Mouse (Mus musculus): ENCODE data around the gene Uqcc1. TPM values are rescaled to one million over a fixed set of nuclear protein-coding genes. Genes with fewer than 3 reads are reported as not detected.

The Uqcc1 gene
- 30.8 TPM for polyA plus RNA-seq (2014; fragmentation: Illumina TruSeq; extraction: RNeasy Lipid Tissue Mini Kit (QIAGEN cat#74804); ENCODE audit: insufficient read depth, low read depth, low replicate concordance)

DNA sequence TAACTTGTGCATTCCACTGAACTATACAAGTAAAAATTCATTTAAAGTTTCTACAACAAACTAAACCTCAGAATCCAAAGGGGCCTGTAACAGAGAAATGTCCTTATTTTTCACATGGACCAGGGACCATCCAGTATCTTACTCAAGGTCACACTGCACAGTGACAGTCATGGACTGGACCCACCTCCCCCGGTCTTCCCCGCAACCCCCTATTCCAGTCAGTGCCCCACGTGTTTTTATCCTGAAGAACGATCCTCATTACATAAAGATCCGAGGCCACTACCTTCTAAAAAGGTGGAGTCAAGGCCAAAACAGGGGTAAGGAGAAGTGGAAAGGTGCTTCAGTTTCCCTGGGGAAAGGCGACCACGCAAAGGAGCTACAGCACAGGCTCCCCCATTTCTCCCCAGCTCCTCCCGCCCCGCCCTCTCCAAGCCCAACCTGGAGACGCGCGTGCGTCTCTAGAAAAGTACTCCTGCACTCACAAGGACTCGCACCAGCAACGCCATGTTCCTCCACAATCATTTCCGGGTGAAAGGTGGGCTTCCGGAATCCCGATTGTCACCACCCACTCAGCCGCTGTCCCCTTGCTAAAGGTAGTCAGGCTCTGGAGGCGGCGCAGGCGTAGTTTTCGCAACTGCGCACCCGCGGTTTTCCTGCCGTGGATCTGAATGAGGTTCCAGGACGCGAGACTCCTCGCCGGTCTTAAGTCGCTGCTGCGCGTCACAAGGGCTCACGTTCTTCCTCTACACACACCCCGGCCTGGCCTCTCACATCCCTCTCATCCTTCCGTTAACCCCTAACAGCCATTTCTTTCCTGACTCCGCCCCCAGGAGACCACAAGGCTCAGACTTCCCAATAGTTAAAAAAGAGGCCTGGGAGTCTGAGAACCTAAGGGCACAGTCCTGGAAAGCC, at the start of gene Uqcc1:
Gene Uqcc1, minus strand, starts transcription at position 780 of the 912 bp plus-strand sequence.

DNA sequence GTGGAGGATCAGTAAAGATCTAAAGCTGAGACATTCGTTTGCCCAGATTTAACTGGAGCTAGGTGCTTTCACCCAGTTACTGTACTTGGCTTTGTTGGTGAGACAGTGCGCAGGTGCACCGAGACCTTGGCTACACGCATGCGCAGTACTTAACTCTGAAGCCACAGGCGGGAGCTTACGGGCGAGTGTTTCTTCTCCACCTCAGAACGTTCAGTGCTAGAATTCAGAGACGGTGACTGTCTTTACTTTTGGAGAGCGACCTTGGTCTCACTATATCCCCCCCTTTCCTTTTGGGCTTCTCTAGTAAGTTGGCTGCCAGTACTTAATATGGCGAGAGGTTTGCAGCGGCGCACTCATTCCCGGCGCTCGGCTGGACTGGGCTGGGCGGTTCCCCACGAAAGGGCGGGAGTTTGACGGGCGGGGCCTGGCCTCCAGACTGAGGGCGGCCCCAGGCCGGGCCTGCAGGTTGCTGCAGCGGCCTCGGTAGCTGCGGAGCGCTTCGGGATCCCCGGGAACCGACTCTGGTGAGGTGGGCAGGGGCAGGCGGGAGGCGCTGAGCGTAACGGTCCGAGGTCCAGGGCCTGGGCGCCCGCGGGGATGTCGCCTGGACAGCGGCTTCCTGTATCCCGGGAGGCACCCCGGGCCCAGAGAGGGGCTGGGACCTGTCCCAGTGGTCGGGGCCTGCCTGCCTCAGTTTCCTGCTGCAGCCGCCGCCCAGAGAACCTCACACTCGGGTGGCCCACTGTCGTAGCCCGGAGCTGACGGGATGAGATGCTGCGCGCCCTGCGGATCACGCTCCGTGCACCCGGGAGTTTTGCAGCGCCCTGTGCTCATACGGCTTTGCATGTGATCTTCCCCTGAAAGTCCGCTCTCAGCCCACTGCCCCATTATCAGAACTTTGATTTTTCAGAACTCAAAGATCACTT, 26.3 kb upstream of the Uqcc1 start, which contains the start of gene Cep250:
Gene Cep250, plus strand, starts transcription at position 325 of the 926 bp plus-strand sequence.

DNA sequence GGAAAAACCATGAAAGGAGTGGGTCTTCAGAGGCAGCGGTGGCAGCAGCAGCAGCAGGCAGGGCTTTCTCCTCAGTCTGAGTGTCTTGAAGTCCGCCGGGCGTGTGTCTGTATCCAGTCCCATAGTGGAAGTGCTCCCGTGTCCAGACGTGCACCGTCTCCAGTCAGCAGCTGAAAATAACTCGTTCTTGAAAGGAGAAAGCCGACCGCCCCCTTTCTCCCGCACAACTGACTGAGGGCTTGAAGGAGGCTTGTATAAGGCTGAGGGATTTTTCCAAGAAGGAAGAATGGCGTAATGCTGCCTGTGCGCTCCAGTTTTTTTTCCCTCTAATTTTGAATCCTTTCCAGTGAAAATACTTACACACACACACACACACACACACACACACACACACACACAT, 15.0 kb upstream of the Uqcc1 start, which contains the start of gene Gdf5:
Gene Gdf5, minus strand, starts transcription at position 244 of the 400 bp plus-strand sequence.

DNA sequence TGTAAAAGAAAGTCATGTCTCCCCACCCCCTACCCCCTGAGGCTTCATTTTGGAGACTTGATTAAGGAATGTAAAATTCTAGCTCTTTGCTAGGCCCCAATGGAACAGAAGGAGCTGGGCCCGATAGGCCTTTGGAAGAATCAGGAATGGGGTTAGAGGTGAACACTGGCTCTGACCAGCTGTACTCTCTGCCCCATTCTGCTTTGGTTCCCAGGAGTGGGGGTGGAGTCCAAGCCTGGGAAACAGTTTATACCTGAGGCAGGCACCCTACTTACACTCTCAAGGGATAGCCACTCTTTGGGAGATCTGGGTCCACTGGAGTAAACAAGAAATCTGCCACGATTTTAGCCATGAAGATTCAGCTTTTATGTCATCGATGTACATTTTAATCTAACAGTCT, 10.6 kb upstream of the Uqcc1 start, which contains the start of gene Gm15557:
Gene Gm15557, plus strand, starts transcription at position 48 of the 400 bp plus-strand sequence.

DNA sequence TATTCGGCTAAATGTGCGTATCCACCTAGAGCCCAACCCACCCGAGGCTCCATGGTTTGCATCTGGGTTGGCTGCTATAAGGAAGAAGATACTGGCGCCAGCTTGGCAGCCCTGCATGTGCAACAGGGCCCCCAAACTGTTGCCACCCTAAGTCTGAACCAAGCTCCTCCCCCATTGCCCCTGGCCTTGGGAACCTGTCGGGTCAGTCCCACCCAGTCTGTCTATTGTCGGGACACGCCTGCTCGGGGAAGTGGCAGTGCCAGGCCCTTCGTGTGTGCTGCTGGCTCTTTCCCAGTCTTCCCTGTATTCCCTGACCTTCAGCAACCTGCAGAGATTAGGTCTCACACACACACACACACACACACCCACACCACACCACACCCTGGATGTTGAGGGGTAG, 95.4 kb downstream of the Uqcc1 start, which contains the start of gene Fam83c:
Gene Fam83c, minus strand, starts transcription at position 123 of the 400 bp plus-strand sequence.

DNA sequence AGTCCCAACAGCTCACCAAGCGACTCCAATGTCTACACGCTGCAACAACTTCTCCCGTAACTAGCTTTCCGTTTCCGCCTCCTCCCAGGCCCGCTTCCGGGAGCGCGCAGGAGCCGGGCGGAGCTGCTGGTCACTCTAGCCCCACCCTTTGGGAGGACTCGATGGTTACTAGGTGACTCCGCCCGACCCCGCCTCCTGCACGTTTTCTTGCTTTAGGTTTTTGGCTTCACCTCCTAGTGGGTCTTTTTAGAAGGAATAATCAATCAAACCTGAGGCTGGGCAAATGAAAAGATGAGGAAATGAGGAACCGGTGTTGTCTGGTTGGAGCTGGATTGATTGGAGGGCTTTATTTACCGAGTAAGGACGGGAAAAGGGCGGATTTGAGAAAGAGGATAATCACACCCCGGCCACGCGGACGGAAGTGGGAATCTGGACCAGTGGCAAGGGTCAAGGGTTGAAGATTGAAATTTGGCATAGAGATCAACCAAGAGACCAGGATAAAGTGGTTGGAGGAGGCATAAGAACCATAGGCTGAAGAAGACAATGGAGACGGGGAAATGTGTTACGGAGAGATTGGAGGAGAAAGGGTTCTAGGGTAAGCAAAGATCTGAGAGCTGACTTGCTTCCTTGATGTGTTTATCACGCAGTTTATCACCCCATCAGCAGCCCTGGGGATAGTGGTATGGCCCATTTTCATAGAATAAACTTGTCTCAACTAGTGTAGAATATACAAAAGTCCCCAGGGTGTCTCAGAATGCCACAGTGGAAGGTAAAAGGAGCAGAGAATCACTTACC, 103.3 kb downstream of the Uqcc1 start, which contains the start of gene Eif6:
Gene Eif6, minus strand, starts transcription at position 296 of the 795 bp plus-strand sequence.

DNA sequence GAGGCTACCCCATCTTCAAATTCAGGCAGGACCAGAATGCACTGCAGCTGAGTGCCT, 110.9 kb downstream of the Uqcc1 start, which contains the start of gene BC029722:
Gene BC029722, minus strand, starts transcription at position 35 of the 57 bp plus-strand sequence.

Other genes with a start within 250 kb of the Uqcc1 start
- gene Trpc4ap, start 237.9 kb downstream of the Uqcc1 start, polyA plus RNA-seq (2014; fragmentation: Illumina TruSeq; extraction: RNeasy Lipid Tissue Mini Kit (QIAGEN cat#74804); ENCODE audit: insufficient read depth, low read depth, low replicate concordance), result 48.8 TPM
- gene Edem2, start 200.8 kb downstream of the Uqcc1 start, polyA plus RNA-seq (2014; fragmentation: Illumina TruSeq; extraction: RNeasy Lipid Tissue Mini Kit (QIAGEN cat#74804); ENCODE audit: insufficient read depth, low read depth, low replicate concordance), result 29.9 TPM
- not detected for gene Gm17581, start 194.4 kb downstream of the Uqcc1 start, polyA plus RNA-seq (2014; fragmentation: Illumina TruSeq; extraction: RNeasy Lipid Tissue Mini Kit (QIAGEN cat#74804); ENCODE audit: insufficient read depth, low read depth, low replicate concordance)
- 3.2 TPM for gene Procr, start 179.2 kb downstream of the Uqcc1 start, polyA plus RNA-seq (2014; fragmentation: Illumina TruSeq; extraction: RNeasy Lipid Tissue Mini Kit (QIAGEN cat#74804); ENCODE audit: insufficient read depth, low read depth, low replicate concordance)
- not detected for gene Mmp24, start 155.0 kb downstream of the Uqcc1 start, polyA plus RNA-seq (2014; fragmentation: Illumina TruSeq; extraction: RNeasy Lipid Tissue Mini Kit (QIAGEN cat#74804); ENCODE audit: insufficient read depth, low read depth, low replicate concordance)
- 44.7 TPM for gene BC029722, start 110.9 kb downstream of the Uqcc1 start, polyA plus RNA-seq (2014; fragmentation: Illumina TruSeq; extraction: RNeasy Lipid Tissue Mini Kit (QIAGEN cat#74804); ENCODE audit: insufficient read depth, low read depth, low replicate concordance)
- gene Eif6, start 103.4 kb downstream of the Uqcc1 start, polyA plus RNA-seq (2014; fragmentation: Illumina TruSeq; extraction: RNeasy Lipid Tissue Mini Kit (QIAGEN cat#74804); ENCODE audit: insufficient read depth, low read depth, low replicate concordance), result 71.3 TPM
- not detected for gene Fam83c, start 95.5 kb downstream of the Uqcc1 start, polyA plus RNA-seq (2014; fragmentation: Illumina TruSeq; extraction: RNeasy Lipid Tissue Mini Kit (QIAGEN cat#74804); ENCODE audit: insufficient read depth, low read depth, low replicate concordance)
- not detected for gene Gm15557, start 10.4 kb upstream of the Uqcc1 start, polyA plus RNA-seq (2014; fragmentation: Illumina TruSeq; extraction: RNeasy Lipid Tissue Mini Kit (QIAGEN cat#74804); ENCODE audit: insufficient read depth, low read depth, low replicate concordance)
- 0.35 TPM for gene Gdf5, start 15.1 kb upstream of the Uqcc1 start, polyA plus RNA-seq (2014; fragmentation: Illumina TruSeq; extraction: RNeasy Lipid Tissue Mini Kit (QIAGEN cat#74804); ENCODE audit: insufficient read depth, low read depth, low replicate concordance)
- 3.5 TPM for gene Cep250, start 26.1 kb upstream of the Uqcc1 start, polyA plus RNA-seq (2014; fragmentation: Illumina TruSeq; extraction: RNeasy Lipid Tissue Mini Kit (QIAGEN cat#74804); ENCODE audit: insufficient read depth, low read depth, low replicate concordance)
- 0.84 TPM for gene 6430550D23Rik, start 77.7 kb upstream of the Uqcc1 start, polyA plus RNA-seq (2014; fragmentation: Illumina TruSeq; extraction: RNeasy Lipid Tissue Mini Kit (QIAGEN cat#74804); ENCODE audit: insufficient read depth, low read depth, low replicate concordance)
- 130 TPM for gene Ergic3, start 77.7 kb upstream of the Uqcc1 start, polyA plus RNA-seq (2014; fragmentation: Illumina TruSeq; extraction: RNeasy Lipid Tissue Mini Kit (QIAGEN cat#74804); ENCODE audit: insufficient read depth, low read depth, low replicate concordance)
- gene Fer1l4, start 122.6 kb upstream of the Uqcc1 start, polyA plus RNA-seq (2014; fragmentation: Illumina TruSeq; extraction: RNeasy Lipid Tissue Mini Kit (QIAGEN cat#74804); ENCODE audit: insufficient read depth, low read depth, low replicate concordance), result 0.27 TPM
- gene Spag4, start 134.9 kb upstream of the Uqcc1 start, polyA plus RNA-seq (2014; fragmentation: Illumina TruSeq; extraction: RNeasy Lipid Tissue Mini Kit (QIAGEN cat#74804); ENCODE audit: insufficient read depth, low read depth, low replicate concordance), result 0.41 TPM
- 17.9 TPM for gene Cpne1, start 181.7 kb upstream of the Uqcc1 start, polyA plus RNA-seq (2014; fragmentation: Illumina TruSeq; extraction: RNeasy Lipid Tissue Mini Kit (QIAGEN cat#74804); ENCODE audit: insufficient read depth, low read depth, low replicate concordance)
- 5.4 TPM for gene Rbm12, start 181.7 kb upstream of the Uqcc1 start, polyA plus RNA-seq (2014; fragmentation: Illumina TruSeq; extraction: RNeasy Lipid Tissue Mini Kit (QIAGEN cat#74804); ENCODE audit: insufficient read depth, low read depth, low replicate concordance)
- gene Gm28036, start 196.8 kb upstream of the Uqcc1 start, polyA plus RNA-seq (2014; fragmentation: Illumina TruSeq; extraction: RNeasy Lipid Tissue Mini Kit (QIAGEN cat#74804); ENCODE audit: insufficient read depth, low read depth, low replicate concordance), result 1.5 TPM
- 210 TPM for gene Romo1, start 213.7 kb upstream of the Uqcc1 start, polyA plus RNA-seq (2014; fragmentation: Illumina TruSeq; extraction: RNeasy Lipid Tissue Mini Kit (QIAGEN cat#74804); ENCODE audit: insufficient read depth, low read depth, low replicate concordance)
- 21.1 TPM for gene Nfs1, start 213.9 kb upstream of the Uqcc1 start, polyA plus RNA-seq (2014; fragmentation: Illumina TruSeq; extraction: RNeasy Lipid Tissue Mini Kit (QIAGEN cat#74804); ENCODE audit: insufficient read depth, low read depth, low replicate concordance)
- gene Rbm39, start 249.9 kb upstream of the Uqcc1 start, polyA plus RNA-seq (2014; fragmentation: Illumina TruSeq; extraction: RNeasy Lipid Tissue Mini Kit (QIAGEN cat#74804); ENCODE audit: insufficient read depth, low read depth, low replicate concordance), result 128 TPM